Mouse (Mus musculus) forebrain, embryonic 15.5 days (tissue): ENCODE measurements around the gene Cyp2f2. TPM values are rescaled to one million over a fixed set of nuclear protein-coding genes. Genes with fewer than 3 reads are reported as not detected.

Experiments
- microRNA-seq: library from miRNA; unstranded; fragments of <30 nt; microRNA quantifications from one replicate; pipeline ENCODE4, GENCODE M21; 2016
- polyA plus RNA-seq: library from polyadenylated mRNA; unstranded; fragments of >200 nt; fragmentation: Nextera tagmentation; extraction: Ambion mirVana; gene quantifications from 2 replicates; pipeline ENCODE4 v1.2.1, GENCODE M21; 2015

The Cyp2f2 gene
- polyA plus RNA-seq, 1 experiment from 2014 or later: not detected

Small RNA genes lying within 50 kb of the gene (microRNA-seq; reads per million reads assigned to microRNA genes)
- gene Mir3101: 0.88 reads per million

Other genes starting within 250 kb of the Cyp2f2 start
- gene Cyp2a22, start 180.5 kb upstream of the Cyp2f2 start, polyA plus RNA-seq: not detected in 2 replicates
- gene Cyp2a12, start 90.8 kb upstream of the Cyp2f2 start, polyA plus RNA-seq: not detected in 2 replicates
- 0.27 TPM in 2 replicates for gene Cyp2t4, start 33.8 kb downstream of the Cyp2f2 start, polyA plus RNA-seq
- 107 and 109 TPM in 2 replicates for gene Egln2, start 46.9 kb downstream of the Cyp2f2 start, polyA plus RNA-seq
- 79.0 and 86.9 TPM in 2 replicates for gene Rab4b, start 59.0 kb downstream of the Cyp2f2 start, polyA plus RNA-seq
- not detected in 2 replicates for gene Gm21983, start 61.2 kb downstream of the Cyp2f2 start, polyA plus RNA-seq
- 9.4 and 14.8 TPM in 2 replicates for gene Mia, start 61.2 kb downstream of the Cyp2f2 start, polyA plus RNA-seq
- 3.6 and 3.9 TPM in 2 replicates for gene BC024978, start 75.9 kb downstream of the Cyp2f2 start, polyA plus RNA-seq
- gene Snrpa, start 76.4 kb downstream of the Cyp2f2 start, polyA plus RNA-seq: 228 and 236 TPM in 2 replicates
- 6.8 and 7.1 TPM in 2 replicates for gene Itpkc, start 108.8 kb downstream of the Cyp2f2 start, polyA plus RNA-seq
- gene Coq8b, start 113.1 kb downstream of the Cyp2f2 start, polyA plus RNA-seq: 26.1 and 27.8 TPM in 2 replicates
- 47.2 and 49.0 TPM in 2 replicates for gene Numbl, start 138.5 kb downstream of the Cyp2f2 start, polyA plus RNA-seq
- 13.3 and 15.0 TPM in 2 replicates for gene Ltbp4, start 217.8 kb downstream of the Cyp2f2 start, polyA plus RNA-seq
- 90.2 and 91.5 TPM in 2 replicates for gene Shkbp1, start 236.1 kb downstream of the Cyp2f2 start, polyA plus RNA-seq
- gene Gm20479, start 237.5 kb downstream of the Cyp2f2 start, polyA plus RNA-seq: 0.46 TPM in 1 of 2 replicates, not detected in the other